28 mouse cellular contexts compared by ENCODE assay signal in genomic region chr19:55411894-55412293, GRCm38 (mm10).
DNase-seq lines count a peak whose midpoint lies in the region; ATAC-seq and TF ChIP-seq lines count a peak whose summit lies in the region.
"Had no signal": no experiment of that assay in that cellular context is flagged by ENCODE, and none has a peak within 500 bp of the region (broad histone marks: within the 10 kb centered on the region; RNA-seq: fewer than 3 reads in every experiment).

No protein-coding gene starts in this region.

- H3K9me3 ChIP-seq in forebrain, embryonic 12.5 days: no peaks in the 10 kb centered on the region
- no peaks in the 10 kb centered on the region for H3K9me3 ChIP-seq in forebrain, embryonic 11.5 days (ENCODE audit: control insufficient read depth, low read length)
- H3K9me3 ChIP-seq in lung, embryonic 14.5 days (ENCODE audit: low read depth, low read length): no peaks in the 10 kb centered on the region
- H3K9me3 ChIP-seq in midbrain, embryonic 12.5 days: no peaks in the 10 kb centered on the region
- H3K9me3 ChIP-seq in midbrain, postnatal 0 days (ENCODE audit: low read length): no peaks in the 10 kb centered on the region
- H3K9me3 ChIP-seq: embryonic facial prominence, embryonic 10.5 days; embryonic facial prominence, embryonic 15.5 days; hindbrain, embryonic 10.5 days; intestine, embryonic 15.5 days; limb, embryonic 15.5 days; liver, embryonic 13.5 days; stomach, embryonic 15.5 days had no signal

- intact Hi-C loops in left cerebral cortex, adult 2 months (cut with DNase I): loop anchor here (5.0 to 10.0 kb wide), 2 partner anchors 463 to 720 kb away; no protein-coding TSS in a partner anchor

- no peak overlapping the region for H3K4me2 ChIP-seq in forebrain, embryonic 12.5 days
- H3K4me2 ChIP-seq in forebrain, embryonic 11.5 days (ENCODE audit: low read depth, low read length, severe bottlenecking): no peak overlapping the region
- no peak overlapping the region for H3K4me2 ChIP-seq in lung, embryonic 14.5 days
- no peak overlapping the region for H3K4me2 ChIP-seq in midbrain, embryonic 12.5 days (replicated peaks)
- no peak overlapping the region for H3K4me2 ChIP-seq in midbrain, postnatal 0 days (ENCODE audit: low read depth, low read length, poor library complexity, severe bottlenecking)
- H3K4me2 ChIP-seq: embryonic facial prominence, embryonic 15.5 days; intestine, embryonic 15.5 days; limb, embryonic 15.5 days; liver, embryonic 13.5 days; neural tube, embryonic 13.5 days; stomach, embryonic 15.5 days had no signal

- H3K36me3 ChIP-seq in forebrain, embryonic 12.5 days (replicated peaks): no peaks in the 10 kb centered on the region
- H3K36me3 ChIP-seq in forebrain, embryonic 11.5 days (ENCODE audit: control insufficient read depth, insufficient read depth, low read length): no peaks in the 10 kb centered on the region
- no peaks in the 10 kb centered on the region for H3K36me3 ChIP-seq in lung, embryonic 14.5 days (ENCODE audit: insufficient read depth)
- H3K36me3 ChIP-seq in midbrain, embryonic 12.5 days: 0 out of 2 replicates have a peak, but pooled peaks cover under 1% of the 10 kb centered on the region
- no peaks in the 10 kb centered on the region for H3K36me3 ChIP-seq in midbrain, postnatal 0 days (ENCODE audit: insufficient read depth, low read length)
- H3K36me3 ChIP-seq: embryonic facial prominence, embryonic 10.5 days; embryonic facial prominence, embryonic 15.5 days; hindbrain, embryonic 10.5 days; intestine, embryonic 15.5 days; limb, embryonic 15.5 days; liver, embryonic 13.5 days; neural tube, embryonic 13.5 days; stomach, embryonic 15.5 days had no signal

- no peak for ATAC-seq in forebrain, embryonic 12.5 days (ENCODE audit: low FRiP score)
- no peak for ATAC-seq in forebrain, embryonic 11.5 days (replicated peaks; ENCODE audit: low FRiP score)
- no peak for ATAC-seq in lung, embryonic 14.5 days (ENCODE audit: insufficient read depth)
- no peak for ATAC-seq in midbrain, embryonic 12.5 days (ENCODE audit: low FRiP score, low read depth)
- ATAC-seq in midbrain, postnatal 0 days (ENCODE audit: low FRiP score): no peak
- ATAC-seq: hindbrain, postnatal 0 days; intestine, embryonic 15.5 days had no signal

- H3K4me3 ChIP-seq in forebrain, embryonic 12.5 days (replicated peaks): no peak overlapping the region
- H3K4me3 ChIP-seq in forebrain, embryonic 11.5 days (ENCODE audit: low read depth, low read length): no peak overlapping the region
- H3K4me3 ChIP-seq in lung, embryonic 14.5 days (ENCODE audit: low read depth, low read length): no peak overlapping the region
- no peak overlapping the region for H3K4me3 ChIP-seq in lung, adult 2 months (replicated peaks; ENCODE audit: extremely low read depth, low read depth, low read length)
- H3K4me3 ChIP-seq in midbrain, embryonic 12.5 days: no peak overlapping the region
- no peak overlapping the region for H3K4me3 ChIP-seq in midbrain, postnatal 0 days (ENCODE audit: low read depth, low read length)
- H3K4me3 ChIP-seq in left cerebral cortex, adult 2 months: no peak overlapping the region
- H3K4me3 ChIP-seq: embryonic facial prominence, embryonic 10.5 days; embryonic facial prominence, embryonic 15.5 days; hindbrain, embryonic 10.5 days; intestine, embryonic 15.5 days; limb, embryonic 15.5 days; liver, embryonic 13.5 days; neural tube, embryonic 13.5 days; stomach, embryonic 15.5 days had no signal

- H3K27ac ChIP-seq in forebrain, embryonic 12.5 days: 0 out of 2 replicates have a peak overlapping the region, but pooled peaks have one; percentile 53
- H3K27ac ChIP-seq in forebrain, embryonic 11.5 days (ENCODE audit: low read depth, low read length): no peak overlapping the region
- no peak overlapping the region for H3K27ac ChIP-seq in lung, embryonic 14.5 days (ENCODE audit: low read depth)
- H3K27ac ChIP-seq in midbrain, embryonic 12.5 days (replicated peaks): peak overlapping the region; percentile 83
- peak overlapping the region; percentile 51 for H3K27ac ChIP-seq in midbrain, postnatal 0 days (ENCODE audit: low read depth, low read length)
- no peak overlapping the region for H3K27ac ChIP-seq in left cerebral cortex, adult 2 months
- H3K27ac ChIP-seq: embryonic facial prominence, embryonic 10.5 days; embryonic facial prominence, embryonic 15.5 days; hindbrain, embryonic 10.5 days; hindbrain, postnatal 0 days; intestine, embryonic 15.5 days; limb, embryonic 15.5 days; liver, embryonic 13.5 days; neural tube, embryonic 13.5 days; stomach, embryonic 15.5 days had no signal

- no peak for DNase-seq in forebrain, embryonic 11.5 days (ENCODE audit: low spot score)
- DNase-seq in lung, embryonic 14.5 days: peak; percentile 57
- no peak for DNase-seq in lung, adult 2 months
- DNase-seq in midbrain, postnatal 0 days (ENCODE audit: low spot score): no peak
- DNase-seq in embryo, embryonic 10 days (ENCODE audit: low spot score): no peak
- no peak for DNase-seq in left cerebral cortex, adult 2 months (ENCODE audit: extremely low spot score in 1 of 2, low spot score in 2 of 2)
- DNase-seq: adrenal gland, adult 2 months; adrenal gland, postnatal 36 days; cerebellum, adult 2 months; cerebellum, postnatal 14 days; gastrocnemius, postnatal 10 days; heart, postnatal 14 days; kidney, postnatal 25 days; liver, embryonic 13.5 days; lung, adult 18-20 months; lung, postnatal 14 days; right cerebral cortex, postnatal 25 days; thymus, postnatal 14 days had no signal

- peaks cover 7% of the 10 kb centered on the region; the same call in 1 of the 2 replicates for H3K27me3 ChIP-seq in forebrain, embryonic 12.5 days
- H3K27me3 ChIP-seq in forebrain, embryonic 11.5 days (ENCODE audit: control insufficient read depth, insufficient read depth, low read length): no peaks in the 10 kb centered on the region
- H3K27me3 ChIP-seq in lung, embryonic 14.5 days (ENCODE audit: insufficient read depth, low read length): no peaks in the 10 kb centered on the region
- H3K27me3 ChIP-seq in midbrain, embryonic 12.5 days: peaks cover 6% of the 10 kb centered on the region; the same call in 1 of the 2 replicates
- H3K27me3 ChIP-seq in midbrain, postnatal 0 days (ENCODE audit: insufficient read depth, low read length): no peaks in the 10 kb centered on the region
- H3K27me3 ChIP-seq: embryonic facial prominence, embryonic 15.5 days; intestine, embryonic 15.5 days; limb, embryonic 15.5 days; liver, embryonic 13.5 days; neural tube, embryonic 13.5 days; stomach, embryonic 15.5 days had no signal

- TF ChIP-seq POLR2A in lung, adult 2 months (IDR thresholded peaks at IDR 0.05; ENCODE audit: borderline replicate concordance, extremely low read depth, low read depth, low read length): no peak

- H3K9ac ChIP-seq in forebrain, embryonic 12.5 days: no peak overlapping the region
- no peak overlapping the region for H3K9ac ChIP-seq in forebrain, embryonic 11.5 days (ENCODE audit: low read length)
- no peak overlapping the region for H3K9ac ChIP-seq in lung, embryonic 14.5 days
- H3K9ac ChIP-seq in midbrain, embryonic 12.5 days (replicated peaks): no peak overlapping the region
- no peak overlapping the region for H3K9ac ChIP-seq in midbrain, postnatal 0 days (replicated peaks; ENCODE audit: low read length, poor library complexity, severe bottlenecking)
- H3K9ac ChIP-seq: embryonic facial prominence, embryonic 15.5 days; intestine, embryonic 15.5 days; limb, embryonic 15.5 days; liver, embryonic 13.5 days; neural tube, embryonic 13.5 days; stomach, embryonic 15.5 days had no signal

- H3K4me1 ChIP-seq in forebrain, embryonic 12.5 days: peaks cover 30% of the 10 kb centered on the region
- H3K4me1 ChIP-seq in forebrain, embryonic 11.5 days (replicated peaks; ENCODE audit: control insufficient read depth, insufficient read depth, low read length): peaks cover 3% of the 10 kb centered on the region; the same call in 1 of the 2 replicates
- peaks cover 7% of the 10 kb centered on the region; the same call in 1 of the 2 replicates for H3K4me1 ChIP-seq in lung, embryonic 14.5 days (ENCODE audit: insufficient read depth)
- no peaks in the 10 kb centered on the region for H3K4me1 ChIP-seq in lung, adult 2 months (ENCODE audit: control insufficient read depth, insufficient read depth, low read length)
- peaks cover 23% of the 10 kb centered on the region for H3K4me1 ChIP-seq in midbrain, embryonic 12.5 days
- H3K4me1 ChIP-seq in midbrain, postnatal 0 days (ENCODE audit: insufficient read depth, low read length): peaks cover 5% of the 10 kb centered on the region; the same call in 1 of the 2 replicates
- H3K4me1 ChIP-seq: embryonic facial prominence, embryonic 15.5 days; intestine, embryonic 15.5 days; limb, embryonic 15.5 days; liver, embryonic 13.5 days; stomach, embryonic 15.5 days had no signal

- 46% methylated on average over 2 of the region's 2 CpGs for WGBS in forebrain, embryonic 12.5 days
- 39% methylated on average over 2 of the region's 2 CpGs for whole genome bisulfite sequencing in forebrain, embryonic 11.5 days
- WGBS in lung, embryonic 14.5 days: 43% methylated on average over 2 of the region's 2 CpGs
- 64% methylated on average over 2 of the region's 2 CpGs for WGBS in lung, adult 2 months
- WGBS in midbrain, embryonic 12.5 days: 41% methylated on average over 2 of the region's 2 CpGs
- WGBS in midbrain, postnatal 0 days: 59% methylated on average over 2 of the region's 2 CpGs

- TF ChIP-seq CTCF in lung, embryonic 14.5 days (IDR thresholded peaks at IDR 0.05; ENCODE audit: low read depth): no peak
- no peak for TF ChIP-seq CTCF in lung, adult 2 months (IDR thresholded peaks at IDR 0.05; ENCODE audit: insufficient read depth, low read length)
- no peak for TF ChIP-seq CTCF in midbrain, postnatal 0 days (IDR thresholded peaks at IDR 0.05)
- no peak for TF ChIP-seq CTCF in left cerebral cortex, adult 2 months (IDR thresholded peaks at IDR 0.05)

Comparison
In these comparisons a context has a peak if more than half of its experiments do, and no peak if none do; other contexts are left out.
1. H3K27ac ChIP-seq: peak in forebrain, embryonic 12.5 days (single experiment), midbrain, embryonic 12.5 days (single experiment) and midbrain, postnatal 0 days (single experiment); none in forebrain, embryonic 11.5 days (single experiment), lung, embryonic 14.5 days (single experiment) and left cerebral cortex, adult 2 months (single experiment).